Mouse (Mus musculus) liver, embryonic 15.5 days (tissue): ENCODE data around the gene Agbl5. TPM values are rescaled to one million over a fixed set of nuclear protein-coding genes. Genes with fewer than 3 reads are reported as not detected.

Source experiments
- ATAC-seq: fragments of 200-750 bp; cut with Nextera tagmentation; 2 replicates; pipeline ENCODE4 v1.8.0; 2017; ENCODE audit warnings: moderate number of reproducible peaks, mild to moderate bottlenecking, moderate library complexity; ENCODE audit not compliant: insufficient read depth
- H3K27ac ChIP-seq: fragments of 300-500 bp; sonication (generic); replicated peaks from 2 replicates; pipeline ENCODE4 v1.5.1; 2015; ENCODE audit warnings: mild to moderate bottlenecking, inconsistent platforms
- H3K27me3 ChIP-seq: fragments of 300-500 bp; sonication (generic); 2 replicates; pipeline ENCODE4 v1.6.1; 2015; ENCODE audit warnings: mild to moderate bottlenecking, inconsistent platforms
- H3K36me3 ChIP-seq: fragments of 300-500 bp; sonication (generic); replicated peaks from 2 replicates; pipeline ENCODE4 v1.6.1; 2015; ENCODE audit warnings: moderate library complexity, mild to moderate bottlenecking, inconsistent platforms
- H3K4me1 ChIP-seq: fragments of 300-500 bp; sonication (generic); replicated peaks from 2 replicates; pipeline ENCODE4 v1.6.1; 2015; ENCODE audit warnings: inconsistent platforms
- H3K4me2 ChIP-seq: fragments of 300-500 bp; sonication (generic); 2 replicates; pipeline ENCODE4 v1.6.1; 2015; ENCODE audit warnings: moderate library complexity, mild to moderate bottlenecking, inconsistent platforms
- H3K4me3 ChIP-seq: fragments of 300-500 bp; sonication (generic); replicated peaks from 2 replicates; pipeline ENCODE4 v1.5.1; 2015; ENCODE audit warnings: mild to moderate bottlenecking, inconsistent platforms
- H3K9ac ChIP-seq: fragments of 300-500 bp; sonication (generic); 2 replicates; pipeline ENCODE4 v1.6.1; 2015; ENCODE audit warnings: moderate library complexity, mild to moderate bottlenecking, inconsistent platforms
- H3K9me3 ChIP-seq: fragments of 300-500 bp; sonication (generic); replicated peaks from 2 replicates; pipeline ENCODE4 v1.6.1; 2016; ENCODE audit warnings: inconsistent platforms
- WGBS: fragments of 180-500 bp; shearing (Covaris S2); methylation state at CpG from one replicate; pipeline ENCODE4 v1.1.7; 2015; ENCODE audit warnings: mixed read lengths; ENCODE audit not compliant: insufficient replicate concordance; 5-methylcytosine and 5-hydroxymethylcytosine counted together
- polyA plus RNA-seq: library from polyadenylated mRNA; unstranded; fragments of >200 nt; fragmentation: Nextera tagmentation; extraction: Ambion mirVana; gene quantifications from 2 replicates; pipeline ENCODE4 v1.2.1, GENCODE M21; 2015

Gene Agbl5
- 4.8 and 5.7 TPM in 2 replicates for polyA plus RNA-seq

GRCm38 (mm10) chr5:30888337-30889087, at the start of gene Agbl5:
Gene Agbl5, plus strand, starts transcription at chr5:30888694.
- H3K4me3 ChIP-seq = peak within 1 kb of the TSS; percentile 84
- no peaks in the 10 kb centered on the region for H3K27me3 ChIP-seq
- ATAC-seq = peak; percentile 86
- H3K9me3 ChIP-seq = no peaks in the 10 kb centered on the region
- peak within 1 kb of the TSS; percentile 77 for H3K9ac ChIP-seq
- H3K4me2 ChIP-seq = peak within 1 kb of the TSS; percentile 83
- WGBS = under 1% methylated on average over 42 of the region's 42 CpGs
- peaks cover 50% of the 10 kb centered on the region for H3K4me1 ChIP-seq
- peak within 1 kb of the TSS; percentile 93 for H3K27ac ChIP-seq
- peaks cover 21% of the 10 kb centered on the region for H3K36me3 ChIP-seq

- Histone ChIP-seq H3K4me2 (no peak overlapping the region), H3K9ac (no peak overlapping the region), H3K4me1 (no peaks in the 10 kb centered on the region), H3K27me3 (no peaks in the 10 kb centered on the region), H3K36me3 (no peaks in the 10 kb centered on the region), H3K27ac (no peak overlapping the region), H3K4me3 (no peak overlapping the region), H3K9me3 (no peaks in the 10 kb centered on the region)
- no peak for ATAC-seq
- WGBS = 55% methylated on average over 2 of the region's 2 CpGs
Observed at GRCm38 (mm10) chr5:30839731-30840130, 48.8 kb upstream of the Agbl5 start.

- H3K4me1 ChIP-seq = no peaks in the 10 kb centered on the region
- no peak overlapping the region for H3K4me3 ChIP-seq
- no peaks in the 10 kb centered on the region for H3K9me3 ChIP-seq
- WGBS = 36% methylated on average over 3 of the region's 3 CpGs
- H3K27ac ChIP-seq = no peak overlapping the region
- no peaks in the 10 kb centered on the region for H3K36me3 ChIP-seq
- no peak overlapping the region for H3K4me2 ChIP-seq
- H3K9ac ChIP-seq = no peak overlapping the region
- no peaks in the 10 kb centered on the region for H3K27me3 ChIP-seq
- no peak for ATAC-seq
Observed at GRCm38 (mm10) chr5:30841896-30842295, 46.6 kb upstream of the Agbl5 start.

GRCm38 (mm10) chr5:30849891-30850555, 38.5 kb upstream of the Agbl5 start:
- peaks cover 3% of the 10 kb centered on the region; the same call in 1 of the 2 replicates for H3K27me3 ChIP-seq
- no peak overlapping the region for H3K27ac ChIP-seq
- H3K4me2 ChIP-seq = no peak overlapping the region
- H3K9me3 ChIP-seq = no peaks in the 10 kb centered on the region
- H3K4me1 ChIP-seq = 0 out of 2 replicates have a peak, but pooled peaks cover 4% of the 10 kb centered on the region
- H3K9ac ChIP-seq = no peak overlapping the region
- no peak for ATAC-seq
- 35% methylated on average over 6 of the region's 6 CpGs for WGBS
- no peaks in the 10 kb centered on the region for H3K36me3 ChIP-seq
- H3K4me3 ChIP-seq = no peak overlapping the region

GRCm38 (mm10) chr5:30850556-30850925, 38.0 kb upstream of the Agbl5 start:
- 49% methylated on average over 2 of the region's 2 CpGs for WGBS
- Histone ChIP-seq H3K36me3 (no peaks in the 10 kb centered on the region), H3K4me1 (0 out of 2 replicates have a peak, but pooled peaks cover 4% of the 10 kb centered on the region), H3K4me3 (no peak overlapping the region), H3K27ac (no peak overlapping the region), H3K27me3 (peaks cover 3% of the 10 kb centered on the region; the same call in 1 of the 2 replicates), H3K9ac (no peak overlapping the region), H3K9me3 (no peaks in the 10 kb centered on the region), H3K4me2 (no peak overlapping the region)
- ATAC-seq = no peak

- WGBS = 62% methylated on average over 4 of the region's 4 CpGs
- no peak overlapping the region for H3K4me3 ChIP-seq
- peaks cover 3% of the 10 kb centered on the region; the same call in 1 of the 2 replicates for H3K27me3 ChIP-seq
- no peak for ATAC-seq
- no peak overlapping the region for H3K27ac ChIP-seq
- no peaks in the 10 kb centered on the region for H3K36me3 ChIP-seq
- H3K4me1 ChIP-seq = 0 out of 2 replicates have a peak, but pooled peaks cover 4% of the 10 kb centered on the region
- no peaks in the 10 kb centered on the region for H3K9me3 ChIP-seq
- no peak overlapping the region for H3K9ac ChIP-seq
- no peak overlapping the region for H3K4me2 ChIP-seq
Observed at GRCm38 (mm10) chr5:30853522-30853921, 35.0 kb upstream of the Agbl5 start.

GRCm38 (mm10) chr5:30855674-30856073, 32.8 kb upstream of the Agbl5 start:
- no peak overlapping the region for H3K9ac ChIP-seq
- no peak overlapping the region for H3K4me3 ChIP-seq
- H3K27me3 ChIP-seq = peaks cover 3% of the 10 kb centered on the region; the same call in 1 of the 2 replicates
- H3K27ac ChIP-seq = no peak overlapping the region
- 0 out of 2 replicates have a peak, but pooled peaks cover under 1% of the 10 kb centered on the region for H3K4me1 ChIP-seq
- WGBS = 33% methylated on average over 3 of the region's 3 CpGs
- H3K4me2 ChIP-seq = no peak overlapping the region
- no peaks in the 10 kb centered on the region for H3K9me3 ChIP-seq
- H3K36me3 ChIP-seq = no peaks in the 10 kb centered on the region
- ATAC-seq = no peak

- no peak overlapping the region for H3K9ac ChIP-seq
- peaks cover 3% of the 10 kb centered on the region; the same call in 1 of the 2 replicates for H3K27me3 ChIP-seq
- H3K27ac ChIP-seq = no peak overlapping the region
- ATAC-seq = no peak
- no peaks in the 10 kb centered on the region for H3K4me1 ChIP-seq
- no peaks in the 10 kb centered on the region for H3K36me3 ChIP-seq
- H3K4me3 ChIP-seq = no peak overlapping the region
- no peaks in the 10 kb centered on the region for H3K9me3 ChIP-seq
- H3K4me2 ChIP-seq = no peak overlapping the region
- 73% methylated on average over 2 of the region's 2 CpGs for WGBS
Observed at GRCm38 (mm10) chr5:30856124-30856523, 32.4 kb upstream of the Agbl5 start.

GRCm38 (mm10) chr5:30863852-30864251, 24.6 kb upstream of the Agbl5 start:
- WGBS = 35% methylated on average over 4 of the region's 4 CpGs
- H3K36me3 ChIP-seq = no peaks in the 10 kb centered on the region
- H3K4me2 ChIP-seq = no peak overlapping the region
- H3K27ac ChIP-seq = no peak overlapping the region
- 0 out of 2 replicates have a peak, but pooled peaks have one; percentile 26 for ATAC-seq
- no peaks in the 10 kb centered on the region for H3K9me3 ChIP-seq
- no peak overlapping the region for H3K9ac ChIP-seq
- H3K27me3 ChIP-seq = no peaks in the 10 kb centered on the region
- no peak overlapping the region for H3K4me3 ChIP-seq
- peaks cover under 1% of the 10 kb centered on the region for H3K4me1 ChIP-seq

- ATAC-seq = no peak
- no peak overlapping the region for H3K4me2 ChIP-seq
- WGBS = 37% methylated on average over 15 of the region's 15 CpGs
Observed at GRCm38 (mm10) chr5:30864322-30864721, 24.2 kb upstream of the Agbl5 start.

GRCm38 (mm10) chr5:30866871-30867270, 21.6 kb upstream of the Agbl5 start:
- no peak overlapping the region for H3K4me3 ChIP-seq
- H3K27me3 ChIP-seq = no peaks in the 10 kb centered on the region
- H3K9me3 ChIP-seq = no peaks in the 10 kb centered on the region
- no peak overlapping the region for H3K9ac ChIP-seq
- H3K36me3 ChIP-seq = peaks cover 9% of the 10 kb centered on the region
- no peak overlapping the region for H3K4me2 ChIP-seq
- H3K27ac ChIP-seq = no peak overlapping the region
- no peak for ATAC-seq
- 36% methylated on average over 3 of the region's 3 CpGs for WGBS
- peaks cover 24% of the 10 kb centered on the region for H3K4me1 ChIP-seq

More at GRCm38 (mm10) chr5:30864322-30864721, 24.2 kb upstream of the Agbl5 start:
- H3K9ac ChIP-seq = no peak overlapping the region
- H3K4me1 ChIP-seq = peaks cover 5% of the 10 kb centered on the region
- H3K36me3 ChIP-seq = no peaks in the 10 kb centered on the region
- no peak overlapping the region for H3K4me3 ChIP-seq
- H3K27me3 ChIP-seq = no peaks in the 10 kb centered on the region
- H3K27ac ChIP-seq = no peak overlapping the region
- H3K9me3 ChIP-seq = no peaks in the 10 kb centered on the region
